Mouse (Mus musculus) heart, embryonic 12.5 days (tissue): Measurements from ENCODE around the gene Cbfa2t3. TPM values are rescaled to one million over a fixed set of nuclear protein-coding genes. Genes with fewer than 3 reads are reported as not detected.
"Not testable (repeated sequence)": the region's sequence is repeated elsewhere in the genome, so short reads cannot be mapped to it uniquely, and the experiment has no call there.

Source experiments
- ATAC-seq: fragments of 200-750 bp; cut with Nextera tagmentation; 2 replicates; pipeline ENCODE4 v1.8.0; 2017; ENCODE audit warnings: moderate TSS enrichment, moderate library complexity; ENCODE audit not compliant: insufficient number of reproducible peaks, low FRiP score
- H3K27ac ChIP-seq: fragments of 300-500 bp; sonication (generic); 2 replicates; pipeline ENCODE4 v1.5.1; 2016; ENCODE audit warnings: mild to moderate bottlenecking, moderate library complexity; ENCODE audit not compliant: poor library complexity, severe bottlenecking
- H3K27me3 ChIP-seq: fragments of 300-500 bp; sonication (generic); replicated peaks from 2 replicates; pipeline ENCODE4 v1.6.1; 2016; ENCODE audit warnings: mild to moderate bottlenecking, moderate library complexity
- H3K36me3 ChIP-seq: fragments of 300-500 bp; sonication (generic); 2 replicates; pipeline ENCODE4 v1.6.1; 2016; ENCODE audit warnings: mild to moderate bottlenecking, moderate library complexity
- H3K4me1 ChIP-seq: fragments of 300-500 bp; sonication (generic); replicated peaks from 2 replicates; pipeline ENCODE4 v1.6.1; 2016; ENCODE audit warnings: mild to moderate bottlenecking
- H3K4me2 ChIP-seq: fragments of 300-500 bp; sonication (generic); 2 replicates; pipeline ENCODE4 v1.6.1; 2016; ENCODE audit warnings: mild to moderate bottlenecking, moderate library complexity
- H3K4me3 ChIP-seq: fragments of 300-500 bp; sonication (generic); 2 replicates; pipeline ENCODE4 v1.5.1; 2016; ENCODE audit warnings: mild to moderate bottlenecking
- H3K9ac ChIP-seq: fragments of 300-500 bp; sonication (generic); 2 replicates; pipeline ENCODE4 v1.6.1; 2016; ENCODE audit warnings: mild to moderate bottlenecking, moderate library complexity
- H3K9me3 ChIP-seq: fragments of 300-500 bp; sonication (generic); replicated peaks from 2 replicates; pipeline ENCODE4 v1.6.1; 2016; ENCODE audit warnings: mild to moderate bottlenecking, moderate library complexity
- WGBS: fragments of 180-500 bp; shearing (Covaris S2); methylation state at CpG from one replicate; pipeline ENCODE4 v1.1.7; 2016; 5-methylcytosine and 5-hydroxymethylcytosine counted together
- polyA plus RNA-seq: library from polyadenylated mRNA; unstranded; fragments of >200 nt; fragmentation: Nextera tagmentation; extraction: Ambion mirVana; gene quantifications from 2 replicates; pipeline ENCODE4 v1.2.1, GENCODE M21; 2016

The Cbfa2t3 gene
- polyA plus RNA-seq, 1 experiment from 2014 or later: 6.2 TPM

DNA sequence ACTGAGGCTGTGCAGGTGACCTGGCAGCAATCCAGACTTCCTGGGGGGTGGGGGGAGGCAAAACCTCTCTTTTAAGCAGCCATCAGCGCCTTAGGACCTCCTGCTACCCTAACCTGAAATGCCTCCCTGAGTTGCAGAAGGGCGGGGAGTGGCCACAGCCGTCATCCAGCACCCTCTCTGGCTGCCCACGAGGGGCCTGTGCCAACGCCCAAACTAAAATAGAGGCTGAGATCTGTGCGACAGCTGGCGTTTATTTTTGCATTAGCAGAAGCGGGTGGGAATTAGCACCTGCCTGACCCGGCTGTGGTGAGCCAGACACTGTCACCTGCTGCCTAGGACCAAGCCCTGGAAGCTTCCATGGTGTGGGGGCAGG, 62.1 kb downstream of the Cbfa2t3 start:
- no peaks in the 10 kb centered on the region for H3K27me3 ChIP-seq
- peaks cover 57% of the 10 kb centered on the region for H3K4me1 ChIP-seq
- no peak for ATAC-seq
- no peak overlapping the region for H3K9ac ChIP-seq
- no peak overlapping the region for H3K4me2 ChIP-seq
- 51% methylated on average over 9 of the region's 9 CpGs for WGBS
- H3K4me3 ChIP-seq: no peak overlapping the region
- H3K36me3 ChIP-seq: peaks cover 37% of the 10 kb centered on the region
- H3K27ac ChIP-seq: no peak overlapping the region
- no peaks in the 10 kb centered on the region for H3K9me3 ChIP-seq

DNA sequence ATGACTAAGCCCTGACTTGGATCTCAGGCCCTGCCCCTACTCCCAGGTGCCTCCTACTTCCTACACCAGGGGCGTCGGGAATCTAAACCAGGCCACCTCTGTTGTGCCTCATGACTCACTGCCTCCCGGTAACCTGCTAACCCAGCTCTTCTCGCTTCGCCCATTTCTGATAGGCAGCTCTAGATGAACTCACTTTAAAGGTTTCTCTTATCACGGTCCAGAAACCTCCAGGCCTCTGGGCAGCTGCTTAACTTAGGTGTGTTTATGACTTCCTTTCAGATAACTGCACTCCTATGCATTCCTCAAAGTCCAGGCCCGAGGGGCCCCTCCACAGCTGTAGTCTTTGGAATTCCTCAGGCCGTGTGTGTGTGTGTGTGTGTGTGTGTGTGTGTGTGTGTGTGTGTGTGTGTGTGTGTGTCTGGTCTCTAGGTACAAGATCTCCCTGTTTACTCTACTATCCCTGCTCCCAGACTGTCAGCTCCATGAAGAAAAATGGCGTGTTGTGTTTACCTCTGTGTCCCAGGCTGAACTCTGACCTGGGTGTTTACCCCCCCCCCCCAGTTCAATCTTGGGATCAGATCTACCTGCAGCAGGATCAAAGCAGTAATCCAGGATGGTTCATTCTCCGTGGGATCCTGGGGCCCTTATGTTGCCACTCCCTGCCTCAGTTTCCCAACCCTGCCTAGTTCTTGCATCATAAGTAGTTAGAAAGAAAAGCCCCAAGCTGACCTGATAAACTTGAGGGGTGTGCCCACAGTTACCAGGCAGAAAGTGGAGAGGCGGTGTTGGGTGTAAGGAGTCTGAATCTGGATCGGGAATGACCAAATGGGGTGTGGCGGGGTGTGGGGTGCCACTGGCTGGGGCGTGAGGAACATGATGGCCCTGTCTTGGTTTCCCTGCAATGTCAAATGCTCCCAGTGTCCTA, 62.8 kb downstream of the Cbfa2t3 start:
- no peaks in the 10 kb centered on the region for H3K27me3 ChIP-seq
- no peaks in the 10 kb centered on the region for H3K9me3 ChIP-seq
- H3K4me3 ChIP-seq: no peak overlapping the region
- H3K36me3 ChIP-seq: peaks cover 37% of the 10 kb centered on the region
- H3K9ac ChIP-seq: no peak overlapping the region
- ATAC-seq: peak; percentile 31; the same call in 1 of the 2 replicates
- no peak overlapping the region for H3K4me2 ChIP-seq
- H3K27ac ChIP-seq: 0 out of 2 replicates have a peak overlapping the region, but pooled peaks have one; percentile 6
- 32% methylated on average over 14 of the region's 14 CpGs for WGBS
- peaks cover 51% of the 10 kb centered on the region for H3K4me1 ChIP-seq

DNA sequence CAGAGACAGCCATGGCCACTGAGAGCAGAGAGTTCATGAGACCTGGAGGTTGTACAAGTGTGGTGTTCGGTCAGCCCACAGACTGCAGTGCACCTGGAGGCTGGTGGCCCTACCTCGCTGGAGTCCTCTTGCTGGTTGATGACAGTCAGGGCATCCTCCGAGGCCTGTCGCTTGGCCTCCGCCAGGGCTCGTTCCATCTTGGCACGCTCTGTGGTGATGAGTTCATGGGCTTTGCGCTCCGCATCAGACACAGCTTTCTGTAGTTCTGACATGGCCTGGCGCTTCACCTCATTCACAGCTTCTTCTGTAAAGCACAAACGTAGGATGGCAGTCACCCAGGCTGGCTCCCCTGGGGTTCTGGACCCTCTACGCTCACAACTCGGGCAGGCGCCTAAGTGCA, 65.7 kb downstream of the Cbfa2t3 start:
- ATAC-seq: no peak
- H3K36me3 ChIP-seq: peaks cover 37% of the 10 kb centered on the region
- H3K9ac ChIP-seq: no peak overlapping the region
- no peak overlapping the region for H3K4me2 ChIP-seq
- H3K4me1 ChIP-seq: peaks cover 35% of the 10 kb centered on the region
- no peak overlapping the region for H3K27ac ChIP-seq
- no peak overlapping the region for H3K4me3 ChIP-seq
- H3K9me3 ChIP-seq: no peaks in the 10 kb centered on the region
- 90% methylated on average over 14 of the region's 14 CpGs for WGBS
- H3K27me3 ChIP-seq: 0 out of 2 replicates have a peak, but pooled peaks cover 4% of the 10 kb centered on the region

DNA sequence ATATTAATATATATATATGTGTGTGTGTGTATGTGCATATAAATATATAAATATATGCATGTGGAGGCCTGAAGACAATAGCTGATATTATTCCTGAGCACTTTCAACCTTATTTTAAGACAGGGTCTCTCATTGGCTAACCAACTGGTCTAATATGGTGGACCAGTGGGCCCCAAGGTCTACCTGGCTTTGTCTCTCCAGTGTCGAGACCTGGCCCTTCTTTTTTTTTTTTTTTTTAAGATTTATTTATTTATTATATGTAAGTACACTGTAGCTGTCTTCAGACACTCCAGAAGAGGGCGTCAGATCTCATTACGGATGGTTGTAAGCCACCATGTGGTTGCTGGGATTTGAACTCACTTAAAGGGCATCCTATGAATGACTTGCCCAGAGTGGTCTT, 66.8 kb downstream of the Cbfa2t3 start:
- not testable (repeated sequence) for H3K27me3 ChIP-seq, H3K9me3 ChIP-seq, H3K27ac ChIP-seq, H3K9ac ChIP-seq, ATAC-seq, H3K4me3 ChIP-seq, H3K4me2 ChIP-seq
- 78% methylated on average over 3 of the region's 3 CpGs for WGBS
- Histone ChIP-seq H3K36me3 (peaks cover 34% of the 10 kb centered on the region), H3K4me1 (peaks cover 31% of the 10 kb centered on the region)

DNA sequence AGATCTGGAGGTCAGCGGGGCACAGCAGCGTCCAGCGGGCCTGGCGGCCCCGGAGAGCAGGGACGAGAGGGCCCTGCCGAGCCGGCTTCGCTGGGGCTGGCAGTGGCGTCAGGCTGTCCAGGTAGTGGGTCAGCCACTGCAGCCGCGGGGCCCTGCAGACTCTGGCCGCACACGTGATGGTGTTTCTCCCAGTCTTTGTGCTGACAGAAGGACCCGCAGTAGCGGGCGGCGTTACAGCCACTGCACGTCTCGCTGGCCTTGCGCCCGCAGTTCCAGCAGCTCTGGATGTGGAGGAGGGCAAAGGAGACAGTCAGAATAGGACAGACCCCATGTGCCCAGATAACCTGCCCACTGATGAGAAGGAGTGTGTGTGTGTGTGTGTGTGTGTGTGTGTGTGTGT, 68.2 kb downstream of the Cbfa2t3 start:
- no peak for ATAC-seq
- Histone ChIP-seq H3K27ac (no peak overlapping the region), H3K9ac (peak overlapping the region; percentile 38), H3K9me3 (no peaks in the 10 kb centered on the region), H3K27me3 (peaks cover 9% of the 10 kb centered on the region; the same call in 1 of the 2 replicates), H3K36me3 (peaks cover 32% of the 10 kb centered on the region), H3K4me1 (peaks cover 18% of the 10 kb centered on the region), H3K4me3 (peak overlapping the region; percentile 6), H3K4me2 (peak overlapping the region; percentile 54)
- WGBS: 48% methylated on average over 22 of the region's 22 CpGs

DNA sequence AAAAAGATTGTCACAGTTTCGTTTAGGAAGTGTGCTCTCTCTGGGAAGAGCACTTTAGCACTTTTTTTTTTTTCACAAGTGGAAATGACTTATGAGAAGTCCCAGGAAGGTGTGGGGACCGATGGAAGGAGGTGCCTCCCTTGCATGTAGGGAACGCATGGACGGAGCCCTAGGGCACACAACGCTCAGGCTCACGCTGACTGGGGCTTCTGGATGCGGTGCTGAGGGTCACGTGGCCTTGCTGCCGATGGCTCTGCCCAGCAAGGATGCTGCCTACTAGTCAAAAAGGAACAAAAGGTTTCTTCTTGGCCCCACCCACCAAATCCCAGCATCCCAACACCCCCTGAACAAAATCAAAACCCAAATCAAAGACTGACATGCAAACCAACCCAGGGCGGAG, 69.5 kb downstream of the Cbfa2t3 start:
- Histone ChIP-seq H3K36me3 (peaks cover 21% of the 10 kb centered on the region), H3K4me1 (peaks cover 12% of the 10 kb centered on the region), H3K4me2 (no peak overlapping the region), H3K4me3 (no peak overlapping the region), H3K27me3 (peaks cover 9% of the 10 kb centered on the region; the same call in 1 of the 2 replicates), H3K27ac (no peak overlapping the region), H3K9me3 (no peaks in the 10 kb centered on the region), H3K9ac (no peak overlapping the region)
- 70% methylated on average over 10 of the region's 10 CpGs for WGBS
- ATAC-seq: no peak

DNA sequence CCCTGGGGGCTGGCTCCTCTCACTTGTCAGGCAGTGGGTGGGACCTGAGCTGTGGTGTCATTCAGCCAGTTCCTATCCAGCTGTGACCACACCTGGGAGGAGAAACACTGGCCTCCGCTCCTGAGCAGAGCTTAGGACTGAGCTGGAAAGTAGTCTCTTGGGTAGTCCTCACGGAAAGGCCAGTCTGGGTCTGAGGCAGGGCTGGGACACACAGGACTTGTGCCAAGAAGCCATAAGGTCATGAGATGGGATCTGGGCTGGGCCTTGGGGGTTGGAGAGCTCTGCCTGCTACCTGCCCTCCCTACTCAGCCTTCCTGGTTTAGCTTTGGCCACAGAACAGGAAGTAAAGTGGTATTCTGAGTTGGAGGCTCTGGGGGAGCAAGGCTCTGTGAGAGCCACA, 72.0 kb downstream of the Cbfa2t3 start:
- H3K27ac ChIP-seq: no peak overlapping the region
- H3K4me3 ChIP-seq: no peak overlapping the region
- H3K36me3 ChIP-seq: peaks cover 5% of the 10 kb centered on the region; the same call in 1 of the 2 replicates
- no peak for ATAC-seq
- no peak overlapping the region for H3K9ac ChIP-seq
- peaks cover 17% of the 10 kb centered on the region for H3K4me1 ChIP-seq
- no peak overlapping the region for H3K4me2 ChIP-seq
- no peaks in the 10 kb centered on the region for H3K9me3 ChIP-seq
- 64% methylated on average over 2 of the region's 2 CpGs for WGBS
- peaks cover 14% of the 10 kb centered on the region; the same call in 1 of the 2 replicates for H3K27me3 ChIP-seq

DNA sequence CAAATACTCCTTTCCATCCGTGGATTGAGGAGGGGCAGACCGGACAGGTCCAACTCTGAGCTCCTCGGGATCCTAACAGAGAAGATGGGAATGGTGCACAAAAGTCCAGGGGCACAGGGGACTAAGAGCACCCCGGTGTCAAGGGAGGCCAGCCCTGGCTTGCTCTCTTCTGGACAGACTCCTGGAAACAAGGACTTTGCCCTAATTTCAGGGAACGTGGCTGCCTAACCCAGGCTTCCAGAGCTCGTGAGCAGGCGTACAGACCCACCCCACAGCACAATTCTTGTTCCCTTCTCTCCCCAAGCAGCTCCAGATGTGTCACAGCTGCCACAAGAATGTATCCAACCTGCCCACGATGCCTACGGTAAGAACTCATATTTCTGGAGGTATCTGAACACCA, 73.1 kb downstream of the Cbfa2t3 start:
- no peak for ATAC-seq
- no peak overlapping the region for H3K4me3 ChIP-seq
- H3K9ac ChIP-seq: no peak overlapping the region
- H3K4me1 ChIP-seq: peaks cover 15% of the 10 kb centered on the region
- no peaks in the 10 kb centered on the region for H3K9me3 ChIP-seq
- no peak overlapping the region for H3K27ac ChIP-seq
- WGBS: 78% methylated on average over 9 of the region's 9 CpGs
- no peak overlapping the region for H3K4me2 ChIP-seq
- peaks cover 5% of the 10 kb centered on the region; the same call in 1 of the 2 replicates for H3K36me3 ChIP-seq
- H3K27me3 ChIP-seq: peaks cover 17% of the 10 kb centered on the region; the same call in 1 of the 2 replicates

DNA sequence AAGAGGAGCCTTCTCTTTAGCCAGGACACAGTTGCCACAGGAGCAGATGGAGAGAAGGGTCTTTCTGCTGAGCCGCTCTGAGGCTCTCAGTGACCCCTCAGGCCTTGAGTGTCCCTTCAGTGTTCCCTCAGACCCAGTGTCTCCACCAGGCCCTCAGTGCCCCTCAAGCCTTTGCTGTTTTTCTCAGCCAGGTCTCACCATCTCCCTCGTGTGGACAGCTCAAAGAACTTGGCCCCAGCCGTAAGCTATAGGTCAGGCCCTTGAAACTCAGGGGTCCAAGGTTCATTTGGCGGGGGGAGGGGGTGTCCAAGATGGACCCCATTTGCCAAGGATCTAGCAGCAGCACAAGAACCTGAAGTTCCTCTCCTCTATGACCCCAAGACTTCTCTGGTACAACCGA, 74.3 kb downstream of the Cbfa2t3 start:
- 61% methylated on average over 5 of the region's 5 CpGs for WGBS
- Histone ChIP-seq H3K4me2 (no peak overlapping the region), H3K27ac (no peak overlapping the region), H3K9ac (no peak overlapping the region), H3K4me3 (no peak overlapping the region), H3K27me3 (peaks cover 17% of the 10 kb centered on the region; the same call in 1 of the 2 replicates), H3K36me3 (peaks cover 5% of the 10 kb centered on the region; the same call in 1 of the 2 replicates), H3K9me3 (no peaks in the 10 kb centered on the region), H3K4me1 (peaks cover 14% of the 10 kb centered on the region)
- ATAC-seq: no peak

DNA sequence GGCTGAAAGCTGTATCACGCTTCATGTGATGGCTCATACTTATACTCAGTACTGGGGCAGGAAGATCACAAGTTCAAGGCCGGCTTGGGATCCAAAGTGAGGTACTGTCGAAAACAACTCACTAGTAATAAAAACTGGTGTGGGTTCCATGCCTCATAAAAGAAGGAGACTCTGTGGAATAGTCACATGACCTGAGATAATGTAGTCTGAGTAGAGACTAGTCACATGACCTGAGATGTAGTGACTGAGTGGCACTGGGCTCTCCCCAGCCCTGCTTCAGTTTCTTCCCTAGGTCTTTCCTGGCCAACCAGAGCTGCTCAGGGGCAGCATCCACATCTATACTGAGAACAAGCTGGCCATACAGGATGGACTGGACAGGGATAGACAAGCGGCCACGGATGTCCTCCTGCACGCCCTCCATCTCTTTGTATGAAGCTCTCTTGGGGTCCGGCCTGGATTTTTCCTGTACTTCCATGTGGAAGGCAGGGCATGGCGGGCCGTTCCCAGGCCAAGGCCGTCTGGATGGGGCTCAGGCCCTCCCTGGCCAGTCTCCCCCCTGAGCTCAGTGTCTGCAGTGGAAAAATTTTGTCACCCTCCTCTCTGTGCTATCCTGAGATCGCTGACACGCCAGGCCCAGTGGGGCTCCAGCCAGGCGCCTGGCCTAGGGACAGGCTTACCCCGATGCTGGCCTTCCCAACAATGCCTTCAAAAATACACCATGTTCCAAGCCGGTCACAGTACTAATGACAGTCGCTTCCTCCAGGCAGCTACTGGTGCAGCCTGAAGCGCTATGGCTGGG, 74.9 kb downstream of the Cbfa2t3 start:
- H3K27ac ChIP-seq: no peak overlapping the region
- peaks cover 17% of the 10 kb centered on the region for H3K4me1 ChIP-seq
- WGBS: 71% methylated on average over 17 of the region's 17 CpGs
- H3K4me3 ChIP-seq: no peak overlapping the region
- H3K9ac ChIP-seq: no peak overlapping the region
- peaks cover 17% of the 10 kb centered on the region; the same call in 1 of the 2 replicates for H3K27me3 ChIP-seq
- H3K4me2 ChIP-seq: no peak overlapping the region
- H3K9me3 ChIP-seq: no peaks in the 10 kb centered on the region
- H3K36me3 ChIP-seq: peaks cover 5% of the 10 kb centered on the region; the same call in 1 of the 2 replicates
- peak; percentile 44; the same call in 1 of the 2 replicates for ATAC-seq

DNA sequence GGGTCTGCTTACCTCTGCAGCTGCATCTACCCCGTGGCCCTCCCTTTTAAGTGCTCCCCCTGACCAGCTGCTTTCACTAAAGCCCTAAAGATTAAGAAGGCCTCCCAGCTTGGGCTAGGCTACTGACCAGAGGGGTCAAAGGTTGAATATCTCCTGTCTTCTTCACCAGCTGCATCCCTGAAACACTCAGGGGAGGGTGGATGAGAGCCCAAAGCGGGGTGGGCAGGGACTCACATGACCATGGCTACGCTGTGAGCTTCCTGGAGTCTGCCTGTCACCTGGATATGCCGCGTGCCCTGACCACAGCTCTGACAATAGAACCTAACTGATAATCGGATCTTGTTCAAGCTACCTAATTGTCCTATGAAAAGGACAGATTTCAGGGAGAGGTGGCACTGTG, 76.2 kb downstream of the Cbfa2t3 start, which contains the start of gene Pabpn1l:
Pabpn1l (minus strand) TSS at position 13 of the 400 bp plus-strand sequence.
- H3K9me3 ChIP-seq: no peaks in the 10 kb centered on the region
- peaks cover 21% of the 10 kb centered on the region for H3K4me1 ChIP-seq
- H3K27me3 ChIP-seq: peaks cover 9% of the 10 kb centered on the region; the same call in 1 of the 2 replicates
- no peak within 1 kb of the TSS for H3K4me3 ChIP-seq
- H3K27ac ChIP-seq: no peak within 1 kb of the TSS
- ATAC-seq: no peak
- H3K9ac ChIP-seq: no peak within 1 kb of the TSS
- WGBS: 73% methylated on average over 6 of the region's 6 CpGs
- no peaks in the 10 kb centered on the region for H3K36me3 ChIP-seq
- H3K4me2 ChIP-seq: no peak within 1 kb of the TSS
